Mouse (Mus musculus) heart, adult 9 months (tissue): Measurements from ENCODE around the gene Timm13.

Source experiments
- DNase-seq, 2 experiments: peaks; one replicate each; pipeline ENCODE4 v3.0.0; 2022; ENCODE audit warnings: low spot score in 2 of 2

Gene Timm13

DNA sequence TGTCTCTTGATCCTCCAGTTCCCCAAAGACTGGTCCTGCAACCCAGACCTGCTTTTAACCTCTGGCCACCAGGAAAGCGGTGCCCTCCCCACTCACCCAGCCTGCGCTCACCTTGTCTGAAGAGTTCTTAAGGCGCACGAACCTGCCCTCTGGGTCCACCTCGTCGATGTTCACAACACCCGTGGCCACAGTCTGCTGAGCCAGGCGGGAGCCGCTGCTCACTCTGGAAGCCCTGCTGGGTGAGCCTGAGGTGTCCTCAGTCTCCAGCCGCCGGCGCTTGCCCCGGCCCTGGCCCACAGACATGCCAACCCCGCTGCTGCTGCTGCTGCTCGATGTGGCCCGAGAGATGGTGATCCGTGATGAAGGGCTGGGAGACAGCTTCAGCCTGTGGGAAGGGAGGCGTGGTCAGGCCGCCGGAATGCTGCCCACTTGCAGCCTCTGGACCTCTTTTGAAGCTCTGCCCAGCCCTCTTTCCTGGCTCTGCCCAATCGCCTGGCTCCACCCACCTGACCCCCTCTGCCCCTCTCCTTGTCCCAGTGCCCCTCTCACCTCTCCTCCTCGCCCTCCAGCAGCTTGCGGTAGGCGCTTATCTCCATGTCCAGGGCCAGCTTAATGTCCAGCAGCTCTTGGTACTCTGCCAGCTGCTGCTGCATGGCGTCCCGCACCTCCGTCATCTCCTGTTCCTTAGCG is 3.4 kb upstream of the Timm13 start:
- no peak for DNase-seq

DNA sequence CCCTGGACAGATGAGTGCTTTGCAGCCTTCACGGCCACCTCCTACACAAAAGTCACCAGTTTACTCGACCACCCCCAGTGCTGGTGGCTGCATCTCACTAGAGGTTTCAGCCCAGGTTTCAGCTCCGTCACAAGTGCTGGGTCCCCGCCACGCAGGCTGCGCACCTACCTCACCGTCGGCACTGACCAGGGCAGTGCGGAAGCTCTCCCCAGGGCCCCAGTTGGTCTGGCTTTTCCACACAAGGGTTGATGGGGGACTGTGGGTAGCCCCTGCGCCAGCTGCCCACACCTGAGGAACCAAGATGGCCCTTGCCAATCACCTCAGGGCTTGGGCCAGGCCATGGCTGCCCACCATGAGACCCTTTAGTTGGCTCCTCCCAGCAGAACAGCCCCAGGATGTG is 2.5 kb upstream of the Timm13 start:
- DNase-seq = no peak

DNA sequence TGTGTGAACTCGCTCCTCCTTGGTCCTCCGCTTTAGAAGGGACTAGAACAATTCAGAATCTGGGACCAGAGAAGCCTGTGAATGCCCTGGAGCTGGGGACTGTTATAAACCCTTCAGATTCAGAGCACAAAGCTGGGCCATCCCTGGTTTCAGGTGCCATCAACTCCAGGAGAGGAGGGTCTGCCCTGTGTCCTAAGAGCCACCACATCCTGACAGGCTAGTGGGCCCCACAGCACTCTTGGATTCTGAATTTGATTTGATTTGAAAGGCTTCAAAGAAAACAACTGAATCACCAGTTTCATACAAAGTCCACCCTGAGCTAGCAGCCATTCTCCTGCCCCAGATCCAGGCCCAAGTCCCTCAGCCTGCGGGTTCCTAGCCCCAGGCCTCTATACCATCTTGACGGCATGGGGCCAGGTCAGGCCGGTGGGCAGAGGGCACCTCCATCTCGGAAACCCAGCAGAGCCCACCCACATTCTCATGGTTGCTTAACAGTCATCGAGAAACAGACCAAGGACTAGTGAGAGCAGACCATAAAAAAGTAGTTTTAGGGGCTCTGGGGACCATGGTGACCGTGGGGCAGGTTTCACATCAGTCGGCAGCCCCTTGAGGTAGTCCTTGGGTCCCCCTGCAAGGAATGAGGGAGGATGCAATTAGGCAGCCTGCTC is 1.6 kb upstream of the Timm13 start:
- DNase-seq = no peak

DNA sequence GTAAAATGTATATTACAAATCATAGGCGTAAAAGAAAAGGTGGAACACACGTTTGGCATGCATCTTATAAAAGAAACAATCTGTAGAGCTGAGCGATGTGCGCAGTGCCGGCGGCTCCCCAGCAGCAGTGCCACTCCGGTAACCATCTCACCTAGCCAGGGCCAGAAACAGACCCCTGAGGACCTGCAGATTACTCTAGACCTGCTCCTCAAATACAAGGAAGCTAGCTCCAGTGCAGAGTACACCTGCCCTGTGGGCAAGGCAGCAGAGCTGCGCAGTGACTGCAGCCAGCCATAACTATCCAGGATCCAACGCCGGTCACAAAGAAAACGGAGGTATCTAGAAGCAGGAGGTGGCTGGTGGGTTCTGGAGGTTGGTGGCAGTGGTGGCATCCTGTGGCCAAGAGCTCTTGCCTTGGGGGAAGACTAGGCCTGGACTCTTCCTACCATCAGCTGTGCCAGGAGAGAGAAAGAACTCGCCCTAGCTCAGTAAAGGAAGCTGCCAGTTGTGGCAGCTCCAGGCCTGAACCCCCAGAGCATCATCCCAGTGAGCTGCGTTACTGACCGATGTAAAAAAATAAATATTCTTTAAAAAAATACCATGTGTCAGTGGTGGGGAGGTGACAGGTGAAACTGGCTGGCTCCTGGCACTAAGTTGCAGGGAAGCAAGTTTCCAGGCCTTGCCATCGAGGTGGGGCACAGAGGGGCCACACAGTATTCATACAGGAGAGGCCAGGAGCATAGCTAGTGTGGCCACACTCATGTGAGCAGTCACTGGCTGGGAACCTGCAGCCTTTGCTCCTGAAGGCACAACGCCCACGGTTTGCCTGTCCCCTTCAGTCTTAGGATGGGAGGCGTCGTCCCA is 872 bp upstream of the Timm13 start:
- DNase-seq = peak in 1 of 2 experiments; percentile 45

GRCm38 (mm10) chr10:80899591-80900317 is 1.0 kb downstream of the Timm13 start:
- no peak for DNase-seq

- DNase-seq = no peak
Observed at GRCm38 (mm10) chr10:80899074-80899473, 1.7 kb downstream of the Timm13 start.

DNA sequence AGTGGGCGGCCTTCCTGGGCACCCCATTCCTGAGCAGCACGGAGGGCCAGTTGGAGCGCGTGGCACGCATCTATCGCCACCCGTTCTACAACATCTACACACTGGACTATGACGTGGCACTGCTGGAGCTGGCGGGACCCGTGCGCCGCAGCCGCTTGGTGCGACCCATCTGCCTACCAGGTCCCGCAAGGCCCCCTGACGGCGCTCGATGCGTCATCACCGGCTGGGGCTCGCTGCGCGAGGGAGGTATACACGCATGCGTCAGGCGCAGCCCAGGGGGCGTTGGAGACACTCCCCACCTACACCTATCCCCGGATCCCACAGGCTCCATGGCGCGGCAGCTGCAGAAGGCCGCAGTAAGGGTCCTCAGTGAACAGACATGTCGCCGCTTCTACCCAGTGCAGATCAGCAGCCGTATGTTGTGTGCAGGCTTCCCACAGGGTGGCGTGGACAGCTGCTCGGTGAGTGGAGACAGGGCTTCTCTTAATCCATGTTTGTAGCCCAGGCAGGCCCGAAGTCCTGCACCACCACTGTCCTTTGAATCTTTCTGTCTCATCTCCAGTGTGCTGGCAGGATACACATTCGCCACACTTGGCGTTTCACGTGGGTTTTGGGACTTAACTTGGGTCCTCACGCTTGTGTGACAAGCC is 2.8 kb downstream of the Timm13 start:
- no peak for DNase-seq

DNA sequence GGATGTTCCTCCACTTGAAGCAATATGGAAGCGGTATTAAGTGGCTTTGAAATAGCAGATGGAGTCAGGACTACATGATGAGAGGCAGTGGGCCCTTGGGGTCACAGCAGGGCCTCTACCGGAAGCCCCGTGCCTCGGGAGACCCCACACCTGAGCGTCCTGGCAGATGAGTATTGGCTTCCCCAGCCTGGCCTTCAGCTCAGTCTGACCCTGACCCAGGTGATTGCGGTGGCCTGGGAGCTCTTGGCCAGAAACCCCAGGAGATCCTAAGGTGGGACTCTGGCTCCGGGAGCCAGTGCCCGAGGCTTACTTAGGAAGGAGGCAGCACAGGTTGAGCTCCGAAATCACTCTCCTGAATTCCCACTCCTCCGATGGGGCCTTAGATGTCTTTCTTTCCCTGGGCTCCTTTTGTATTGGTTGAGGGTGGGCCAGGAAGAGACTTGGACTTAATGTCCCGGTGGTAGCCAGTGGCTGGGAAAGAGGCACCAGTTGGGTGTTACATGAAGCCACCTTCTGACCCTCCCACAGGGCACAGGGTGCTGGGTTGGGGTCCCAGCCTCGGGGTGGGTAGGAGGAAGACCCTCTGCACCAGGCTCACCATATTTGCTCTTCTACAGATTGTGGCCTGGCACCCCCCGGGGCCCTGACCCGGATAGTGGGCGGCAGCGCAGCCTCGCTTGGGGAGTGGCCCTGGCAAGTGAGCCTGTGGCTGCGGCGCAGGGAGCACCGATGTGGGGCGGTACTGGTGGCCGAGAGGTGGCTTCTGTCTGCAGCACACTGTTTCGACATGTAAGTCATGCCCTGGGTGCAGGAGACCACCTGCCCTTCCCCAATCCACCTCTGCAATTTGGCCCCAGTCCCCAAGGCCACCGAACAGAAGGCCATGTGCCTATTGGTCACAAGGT is 3.9 kb downstream of the Timm13 start:
- DNase-seq = no peak

DNA sequence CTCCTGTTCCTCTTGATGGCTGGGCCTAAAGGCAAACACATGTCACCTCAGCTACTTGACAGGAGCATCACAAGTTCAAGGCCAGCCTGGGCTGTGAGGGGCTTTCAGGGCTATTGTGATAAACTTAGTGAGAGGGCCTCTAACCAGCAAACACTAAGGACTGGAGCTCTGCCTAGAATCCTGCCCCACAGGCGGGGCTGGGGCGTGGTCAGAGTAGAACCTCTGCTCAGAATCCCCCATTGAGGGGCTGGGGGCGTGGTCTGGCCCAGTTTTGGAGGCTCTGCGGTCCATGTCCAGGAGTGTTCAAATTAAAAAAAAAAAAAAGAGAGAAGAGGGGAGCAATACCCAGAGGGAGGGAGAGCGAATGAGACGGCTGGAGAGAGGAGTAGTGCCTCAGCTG is 5.1 kb downstream of the Timm13 start:
- DNase-seq = no peak

GRCm38 (mm10) chr10:80895100-80895499 is 5.7 kb downstream of the Timm13 start:
- no peak for DNase-seq

GRCm38 (mm10) chr10:80887181-80887580 is 13.6 kb downstream of the Timm13 start:
- peak; percentile 58 to 78 for DNase-seq

GRCm38 (mm10) chr10:80881301-80881700 is 19.5 kb downstream of the Timm13 start:
- DNase-seq = peak; percentile 20 to 65

DNA sequence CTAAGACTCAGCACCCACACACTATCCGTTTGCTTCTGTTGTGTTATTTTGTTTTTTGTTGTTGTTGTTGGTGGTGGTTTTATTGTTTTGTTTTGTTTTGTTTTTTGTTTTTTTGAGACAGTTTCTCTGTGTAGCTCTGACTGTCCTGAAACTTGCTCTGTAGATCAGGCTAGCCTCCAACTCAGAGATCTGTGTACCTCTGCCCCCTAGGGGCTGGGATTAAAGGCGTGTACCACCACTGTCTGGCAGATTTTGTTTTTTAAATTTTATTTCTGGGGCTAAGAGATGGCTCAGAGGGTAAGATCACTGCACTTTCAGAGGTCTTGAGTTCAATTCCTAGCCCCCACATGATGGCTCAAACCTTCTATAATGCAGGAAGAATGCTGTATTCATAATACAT is 19.9 kb downstream of the Timm13 start:
- DNase-seq = no peak

- DNase-seq = peak in 1 of 2 experiments; percentile 34
Observed at GRCm38 (mm10) chr10:80880131-80880641, 20.6 kb downstream of the Timm13 start.

- no peak for DNase-seq
Observed at GRCm38 (mm10) chr10:80876594-80876993, 24.2 kb downstream of the Timm13 start.

DNA sequence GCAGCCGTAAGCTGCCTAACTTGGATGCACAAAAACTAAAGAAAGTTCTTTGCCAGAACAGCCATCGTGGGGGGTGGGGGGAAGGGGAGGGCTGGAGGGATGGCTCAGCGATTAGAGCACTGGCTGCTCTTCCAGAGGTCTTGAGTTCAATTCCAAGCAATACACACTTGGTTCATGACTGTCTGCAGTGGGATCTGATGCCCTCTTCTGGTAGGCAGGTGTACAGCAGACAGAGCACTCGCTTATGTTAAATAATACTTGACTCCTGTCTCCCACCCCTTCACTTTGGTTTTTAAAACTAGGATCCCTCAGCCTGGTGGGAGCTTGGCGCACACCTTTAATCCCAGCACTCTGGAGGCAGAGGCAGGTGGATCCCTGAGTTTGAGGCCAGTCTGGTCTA is 24.7 kb downstream of the Timm13 start:
- no peak for DNase-seq

DNA sequence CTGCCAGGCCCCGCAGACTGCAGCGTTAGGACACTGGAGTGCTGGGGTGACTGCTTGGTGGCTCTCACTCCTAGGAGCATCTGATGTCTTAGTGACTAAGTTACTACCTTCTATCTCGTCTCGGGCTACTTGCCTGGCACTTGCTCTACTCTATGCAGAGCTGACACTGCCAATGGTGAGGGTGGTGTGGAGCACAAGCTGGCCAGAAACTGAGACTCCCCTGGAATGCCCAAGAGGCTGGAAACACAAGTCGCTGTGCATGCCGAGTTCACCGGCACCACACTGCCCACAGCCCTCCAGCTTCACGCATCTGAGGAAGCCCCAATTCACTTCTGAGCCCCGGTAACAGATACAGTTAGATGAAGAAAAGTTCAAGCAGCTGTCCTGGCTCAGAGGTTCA is 26.7 kb downstream of the Timm13 start:
- no peak for DNase-seq

DNA sequence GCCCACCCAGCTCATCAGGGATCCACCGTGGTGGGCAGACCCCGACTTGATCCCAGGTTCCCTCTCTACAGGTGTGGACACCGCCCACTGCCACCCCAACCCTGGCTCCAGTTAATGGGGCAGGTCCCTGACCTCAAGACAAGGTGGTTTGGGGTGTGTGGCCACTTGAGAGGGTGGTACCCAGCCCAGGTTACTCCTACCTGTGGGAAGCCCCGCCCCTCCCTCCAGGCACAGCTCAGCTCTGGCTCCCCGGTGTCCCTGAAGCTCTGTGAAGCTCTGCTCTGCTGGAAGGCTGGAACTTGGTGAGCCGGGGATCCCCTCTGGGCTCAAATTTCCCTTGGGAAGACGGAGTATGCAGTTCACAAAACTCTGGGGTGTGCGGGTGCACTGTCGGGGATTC is 29.2 kb downstream of the Timm13 start, which contains the start of gene Tmprss9:
Gene Tmprss9 (plus strand): TSS at position 268 of the 400 bp plus-strand sequence.
- no peak for DNase-seq

DNA sequence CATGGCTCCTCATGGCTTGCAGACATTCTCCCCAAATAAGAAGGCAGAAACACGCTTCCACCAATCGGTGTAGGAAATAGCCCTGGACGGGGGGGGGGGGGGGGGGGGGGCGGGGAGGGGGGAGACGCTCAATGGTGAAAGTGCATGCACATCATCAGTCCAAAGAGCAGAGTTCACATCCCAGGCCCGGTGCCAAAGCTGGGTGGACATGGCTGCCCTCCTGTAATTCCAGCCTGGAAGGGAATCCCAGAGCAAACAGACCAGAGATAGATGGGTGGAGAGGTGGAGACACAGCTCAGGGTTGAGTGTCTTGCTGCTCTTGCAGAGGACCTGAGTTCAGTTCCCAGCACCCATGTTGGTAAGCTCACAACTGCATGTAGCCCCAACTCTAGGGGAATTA is 29.8 kb downstream of the Timm13 start:
- no peak for DNase-seq

DNA sequence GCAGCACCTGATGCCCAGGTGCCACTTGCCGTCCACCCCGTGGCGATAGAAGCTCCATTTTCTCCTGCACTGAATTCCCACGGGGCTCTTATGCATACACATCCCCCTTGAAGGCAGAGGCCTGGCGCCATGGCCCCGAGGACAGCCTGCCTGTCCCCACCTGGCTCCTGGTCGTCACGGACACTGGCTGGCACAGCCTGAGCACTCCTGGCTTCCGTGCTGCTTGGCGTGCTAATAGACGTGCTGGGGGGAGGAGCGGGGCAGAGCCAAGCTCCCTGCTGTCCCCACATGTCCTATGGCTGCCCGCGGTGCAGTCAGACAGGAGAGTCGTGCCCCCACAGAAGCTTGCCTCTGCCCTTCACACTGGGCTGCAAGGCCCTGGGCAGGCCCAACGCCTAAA is 36.3 kb downstream of the Timm13 start:
- DNase-seq = peak in 1 of 2 experiments; percentile 18
